Mouse (Mus musculus) cerebellum, adult 11-12 months (tissue): ENCODE measurements around the gene Myh6.
"Not testable (repeated sequence)": the region's sequence is repeated elsewhere in the genome, so short reads cannot be mapped to it uniquely, and the experiment has no call there.

Experiments
- DNase-seq: peaks from one replicate; pipeline ENCODE4 v3.0.0; 2022

The Myh6 gene

DNA sequence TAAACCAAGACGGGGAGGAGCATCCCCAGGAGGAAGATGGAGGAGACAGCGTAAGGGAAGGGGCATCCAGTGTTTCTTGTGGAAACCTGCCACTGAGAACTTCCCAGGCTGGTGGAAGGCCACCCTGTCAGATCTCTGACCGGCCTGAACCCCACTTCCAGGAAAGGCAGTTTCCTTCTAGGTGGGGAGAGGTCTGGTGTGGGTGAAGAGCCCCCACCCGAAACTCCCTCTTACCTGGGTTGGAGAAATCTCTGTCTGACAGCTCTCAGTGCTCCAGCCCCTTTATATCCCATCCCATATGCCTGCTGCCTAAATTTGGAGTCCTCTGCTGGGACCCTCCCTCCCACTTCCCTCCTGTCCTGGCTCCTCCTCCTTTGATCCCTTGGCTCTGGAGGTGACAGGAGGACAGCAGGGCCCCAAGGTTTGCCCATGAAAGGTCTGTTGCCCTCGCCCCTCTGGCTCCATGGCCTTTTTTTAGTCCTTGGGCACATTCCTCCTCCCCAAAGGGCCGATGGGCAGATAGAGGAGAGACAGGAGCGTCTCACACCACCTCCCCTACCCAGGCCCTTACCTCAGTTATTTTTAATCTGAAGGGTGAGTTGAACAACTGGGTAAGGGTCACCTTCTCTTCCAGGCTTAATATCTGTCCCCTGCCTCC lies at the start of gene Myh6:
Myh6 (minus strand) TSS at position 608 of the 658 bp plus-strand sequence.
- DNase-seq, result no peak

DNA sequence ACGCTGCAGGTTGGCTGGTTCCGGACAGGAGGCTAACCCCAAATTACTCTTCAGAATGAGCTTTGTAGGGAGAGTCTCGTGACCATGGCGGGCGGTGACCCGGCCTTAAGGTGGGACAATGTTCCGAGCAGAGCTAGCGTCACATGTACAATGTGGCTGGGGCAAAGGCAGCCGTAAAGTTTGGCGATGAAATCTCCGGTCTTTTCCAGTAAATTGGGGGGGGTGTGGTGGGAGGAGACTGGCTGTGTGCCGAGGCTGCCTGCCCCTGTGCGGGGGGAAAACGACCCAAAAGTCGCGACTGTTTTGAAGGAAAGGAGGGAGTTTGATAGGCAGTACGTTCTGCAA lies 49.0 kb upstream of the Myh6 start:
- no peak for DNase-seq

GRCm38 (mm10) chr14:55014991-55015766 lies 48.5 kb upstream of the Myh6 start, which contains the start of gene Ngdn:
Ngdn (plus strand) TSS chr14:55015454.
- DNase-seq, result peak; percentile 98

DNA sequence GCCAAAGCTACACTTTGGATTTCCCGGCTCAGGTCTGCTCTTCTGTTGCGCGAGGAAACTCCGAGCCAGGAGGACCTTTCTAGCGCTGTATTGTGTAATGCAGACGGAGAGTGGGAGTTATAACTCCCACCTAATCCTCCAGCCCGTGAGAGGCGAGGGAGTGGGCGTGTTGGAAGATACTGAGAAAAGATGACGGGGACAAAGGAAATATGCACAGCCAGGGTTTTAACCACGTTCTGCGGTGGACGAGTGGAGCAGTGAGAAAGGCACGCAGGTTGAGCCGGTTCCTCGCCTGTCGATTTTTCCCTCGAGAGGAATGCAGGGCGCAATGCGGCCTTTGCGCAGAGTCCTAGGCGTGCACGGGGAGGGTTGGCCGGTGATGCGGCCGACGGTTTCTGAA lies 47.9 kb upstream of the Myh6 start:
- no peak for DNase-seq

DNA sequence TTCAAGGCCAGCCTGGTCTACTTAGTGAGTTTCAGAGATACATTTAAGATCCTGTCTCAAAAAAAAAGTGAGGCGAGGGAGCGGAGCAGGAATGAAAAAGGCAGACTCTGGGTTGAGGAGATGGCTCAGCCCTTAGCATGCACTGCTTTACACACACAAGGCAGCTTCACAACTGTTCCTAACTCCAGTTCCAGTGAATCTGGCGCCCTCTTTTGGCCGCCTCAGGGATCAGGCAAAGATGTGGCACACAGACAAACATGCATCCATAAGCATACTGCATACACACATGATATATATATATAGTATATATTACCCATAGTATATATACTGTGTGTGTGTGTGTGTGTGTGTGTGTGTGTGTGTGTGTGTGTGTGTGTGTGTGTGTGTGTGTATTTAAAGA lies 44.4 kb upstream of the Myh6 start:
- no peak for DNase-seq

- no peak for DNase-seq
These were observed 41.7 kb upstream of the Myh6 start for GRCm38 (mm10) chr14:55008417-55008816.

GRCm38 (mm10) chr14:55007120-55007908 lies 40.6 kb upstream of the Myh6 start:
- no peak for DNase-seq

DNA sequence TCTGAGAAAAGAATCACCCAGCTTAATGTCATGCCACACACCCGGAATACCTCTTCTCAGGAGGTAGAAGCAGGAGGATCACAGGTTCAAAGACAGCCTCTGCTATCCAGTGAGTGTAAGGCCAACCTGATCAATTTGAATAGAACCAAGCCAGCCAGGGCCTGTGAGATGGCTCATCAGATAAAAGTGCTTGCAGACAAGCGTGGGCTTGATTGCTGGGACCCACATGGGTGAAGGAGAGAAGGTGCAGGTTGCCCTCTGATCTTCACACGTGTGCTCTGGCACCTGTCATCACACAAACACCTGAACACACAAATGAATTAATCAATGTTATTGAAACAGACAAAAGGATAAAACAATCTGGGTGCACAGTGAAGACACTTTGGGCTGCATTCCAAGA lies 39.8 kb upstream of the Myh6 start:
- no peak for DNase-seq

DNA sequence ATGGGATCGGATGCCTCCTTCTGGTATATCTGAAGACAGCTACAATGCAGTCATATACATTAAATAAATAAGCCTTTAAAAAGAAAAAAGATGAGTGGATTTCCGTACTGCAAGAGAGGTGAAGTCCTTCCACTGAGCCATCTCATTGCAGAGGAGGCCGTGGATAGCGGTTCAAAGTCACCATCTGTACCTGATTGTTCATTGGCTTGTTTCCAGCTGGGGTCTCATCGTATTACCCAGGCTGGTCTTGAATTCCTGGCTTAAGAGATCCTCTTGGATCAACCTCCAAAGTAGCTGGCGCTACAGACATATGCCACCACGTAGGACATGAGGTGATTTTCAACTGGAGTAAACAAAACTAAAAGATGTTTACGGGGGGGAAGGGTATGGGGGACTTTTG lies 39.2 kb upstream of the Myh6 start:
- no peak for DNase-seq

DNA sequence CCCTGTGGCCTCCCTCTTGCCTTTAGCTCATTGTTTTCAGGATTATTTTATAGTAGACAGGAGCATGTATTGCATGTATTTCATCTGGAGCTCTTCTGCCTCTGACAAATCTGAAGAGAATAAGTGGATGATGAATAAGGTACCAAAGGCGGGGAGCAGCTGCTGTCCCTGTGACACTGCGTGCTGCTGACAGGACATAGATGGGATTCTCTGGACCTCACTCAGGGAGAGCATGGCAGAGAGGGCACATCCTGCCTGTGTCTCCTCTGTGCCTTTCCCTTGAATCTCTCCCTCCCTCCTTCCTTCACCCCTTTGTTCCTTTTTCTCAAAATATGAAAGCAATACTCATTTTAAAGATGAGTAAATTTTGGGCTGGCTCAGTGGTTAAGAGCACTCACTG lies 38.8 kb upstream of the Myh6 start:
- no peak for DNase-seq

DNA sequence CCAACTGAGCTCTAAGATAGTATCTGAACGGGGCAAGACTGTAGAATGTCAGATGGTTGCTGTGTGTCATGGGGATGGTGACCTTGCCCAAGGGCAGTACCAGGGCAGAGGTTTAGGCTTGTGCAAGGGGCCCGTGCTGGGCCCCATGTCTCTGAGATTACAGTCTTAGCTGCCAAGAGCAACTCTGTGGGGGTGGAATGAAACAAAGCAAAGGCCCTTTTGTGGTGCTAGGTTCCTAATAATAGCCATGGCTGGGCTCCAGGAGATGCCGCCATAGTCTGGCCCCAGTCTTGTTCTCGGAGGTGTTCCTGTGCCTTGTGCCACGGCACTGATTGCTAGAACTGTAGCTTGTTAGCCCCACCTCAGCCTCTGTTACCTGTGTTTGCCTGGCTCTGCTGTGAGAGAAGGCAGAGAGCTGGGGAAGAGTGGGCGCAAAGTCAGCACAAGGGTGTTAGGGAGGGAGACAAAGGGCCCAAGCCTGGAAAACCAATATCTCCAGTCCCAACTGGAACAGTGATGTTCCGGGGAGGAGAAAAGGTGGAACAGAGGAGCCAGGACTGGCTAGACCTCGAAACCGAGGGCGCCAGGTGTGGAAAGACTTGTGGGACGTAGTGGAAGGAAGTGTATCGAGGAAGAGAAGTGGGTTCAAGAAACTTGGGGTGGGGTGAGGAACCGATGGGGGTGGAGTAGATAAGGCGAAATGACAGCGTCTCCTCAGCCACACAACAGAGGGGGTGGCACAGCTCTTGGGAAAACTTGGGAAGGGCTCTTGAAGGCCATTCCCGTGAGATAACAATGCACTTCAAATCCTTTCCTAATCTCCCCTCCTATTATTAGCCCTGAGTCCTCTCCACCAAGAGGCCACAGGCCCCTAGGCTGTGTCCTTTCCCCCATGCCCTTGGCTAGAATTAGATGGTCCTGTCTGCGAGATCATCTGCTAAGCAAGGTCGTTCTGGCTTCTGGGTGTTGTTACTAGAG lies 37.4 kb upstream of the Myh6 start:
- no peak for DNase-seq

DNA sequence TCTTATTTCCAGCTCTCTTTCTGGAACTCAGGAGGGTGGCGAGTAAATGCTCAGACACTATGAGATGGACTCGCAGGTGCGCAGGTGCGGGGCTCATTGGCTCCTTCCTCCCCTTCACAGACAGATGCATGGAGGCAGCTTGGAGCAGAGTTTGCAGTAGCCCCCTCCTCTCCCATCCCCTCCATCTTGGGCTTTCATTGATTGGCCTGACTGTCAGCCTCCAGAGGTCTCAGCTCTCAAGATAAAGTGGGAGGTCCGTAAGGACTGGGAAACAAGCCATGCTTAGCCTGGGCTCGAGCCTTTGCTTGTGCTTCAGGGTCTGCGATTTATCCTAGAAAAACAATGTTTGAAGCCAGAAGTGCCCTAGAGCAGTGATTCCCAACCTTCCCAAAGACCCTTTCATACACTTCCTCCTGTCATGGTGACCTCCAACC lies 36.0 kb upstream of the Myh6 start:
- no peak for DNase-seq

DNA sequence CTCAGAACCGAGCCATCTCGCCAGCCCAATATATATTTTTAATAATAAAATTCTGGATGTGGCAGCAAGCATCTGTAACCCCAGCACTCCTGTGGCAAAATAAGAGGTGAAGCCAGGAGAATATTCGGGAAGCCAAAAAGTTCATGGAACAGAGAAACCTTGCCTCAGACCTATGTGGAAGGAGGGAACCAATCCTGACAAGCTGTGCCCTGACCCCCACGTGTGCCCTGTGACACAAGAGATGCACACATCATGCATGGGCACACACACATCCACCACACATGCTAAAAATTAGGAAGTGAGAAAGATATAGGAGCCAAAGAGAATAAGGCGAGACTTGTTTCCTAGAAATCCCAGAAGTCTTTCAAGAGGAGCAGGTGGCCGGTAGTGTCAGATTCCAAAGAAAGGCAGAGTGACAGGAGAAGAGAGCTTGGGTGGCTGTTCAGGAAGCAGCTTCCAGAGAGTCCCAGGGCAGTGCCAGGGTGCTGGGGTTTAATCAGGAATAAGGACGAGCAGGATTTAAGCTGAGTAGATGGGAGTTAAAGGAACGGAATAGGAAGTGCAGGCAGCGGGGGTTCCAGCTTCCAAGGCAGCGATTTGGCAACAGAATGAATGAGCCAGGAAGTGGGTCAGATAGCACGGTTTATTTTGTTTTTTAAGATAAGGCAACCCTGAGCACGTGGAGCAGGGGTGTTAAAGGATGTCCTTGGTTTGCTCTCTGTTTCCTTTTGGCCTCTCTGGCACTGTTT lies 35.4 kb upstream of the Myh6 start:
- DNase-seq, result no peak

DNA sequence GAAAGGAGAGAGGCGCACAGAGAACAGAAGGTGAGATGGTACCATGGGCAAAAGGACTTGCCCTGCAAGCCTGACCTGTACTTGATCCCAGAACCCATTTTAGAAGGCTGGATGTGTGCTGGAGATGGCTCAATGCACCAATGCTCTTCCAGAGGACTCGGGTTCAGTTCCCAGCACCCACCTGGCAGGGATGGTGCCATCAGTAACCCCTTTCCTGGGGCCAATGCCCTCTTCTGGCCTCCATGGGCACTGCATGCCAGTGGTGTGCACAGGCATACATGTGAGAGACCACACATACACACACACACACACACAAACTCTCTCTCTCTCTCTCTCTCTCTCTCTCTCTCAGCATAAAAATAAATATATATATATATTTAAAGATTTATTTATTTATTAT lies 34.7 kb upstream of the Myh6 start:
- DNase-seq, result no peak

GRCm38 (mm10) chr14:55000814-55001213 lies 34.1 kb upstream of the Myh6 start:
- no peak for DNase-seq

DNA sequence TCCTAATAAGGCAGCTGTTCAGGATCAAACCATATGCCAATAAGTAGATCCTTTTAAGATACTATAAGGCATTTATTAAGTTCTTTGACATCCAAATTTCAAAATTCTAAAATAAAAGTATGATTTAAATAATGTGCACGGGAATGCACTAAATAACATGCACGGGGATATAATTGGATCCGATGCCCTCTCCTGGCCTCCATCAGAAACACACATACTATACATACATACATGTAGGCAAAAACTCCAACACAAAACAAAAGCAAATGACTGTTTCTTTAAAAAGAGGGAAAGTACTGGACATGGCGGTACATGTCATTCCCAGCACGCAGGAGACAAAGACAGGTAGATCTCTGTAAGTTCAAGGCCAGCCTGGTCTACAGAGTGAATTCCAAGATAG lies 33.1 kb upstream of the Myh6 start:
- not testable (repeated sequence) for DNase-seq

- DNase-seq, result no peak
These were observed 32.0 kb upstream of the Myh6 start for GRCm38 (mm10) chr14:54998680-54999079.

DNA sequence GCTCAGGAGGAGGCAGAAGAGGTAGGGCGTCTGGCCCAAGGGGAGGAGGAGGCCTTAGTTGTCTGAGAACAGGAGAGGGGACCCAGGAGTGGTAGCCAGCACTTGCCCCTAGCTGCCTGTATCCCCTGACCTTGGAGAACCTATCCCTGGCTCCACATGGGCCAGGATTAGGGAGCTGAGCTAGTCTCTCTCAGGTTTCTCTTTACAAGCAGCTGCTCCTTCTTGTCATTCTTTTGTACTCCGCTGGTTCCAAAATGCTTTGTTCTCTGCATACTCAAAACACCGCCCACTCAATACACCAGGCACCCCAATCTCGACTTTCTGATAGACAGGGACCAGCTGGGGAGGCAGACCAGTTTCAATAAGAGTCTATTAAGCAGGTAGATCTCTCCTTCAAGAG lies 30.6 kb upstream of the Myh6 start:
- no peak for DNase-seq

DNA sequence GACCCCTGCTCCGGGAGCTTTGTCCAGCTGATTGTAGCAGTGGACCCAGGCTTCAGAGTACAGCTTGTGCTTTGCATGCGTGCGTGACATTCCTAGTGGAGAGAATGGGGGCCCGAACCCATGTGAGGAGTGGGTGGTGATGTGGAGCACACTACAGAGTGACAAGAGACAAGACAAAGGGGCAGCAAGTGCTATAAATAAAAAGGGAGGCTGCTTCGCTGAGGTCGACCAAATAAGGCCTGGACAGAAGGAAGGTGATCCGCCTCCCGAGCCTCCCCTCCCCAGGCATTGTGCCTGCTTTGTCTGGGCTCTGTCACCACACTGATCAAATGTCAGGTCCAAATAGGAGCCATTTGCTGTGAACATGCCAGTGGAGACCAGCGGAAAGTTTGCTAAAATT lies 30.1 kb upstream of the Myh6 start:
- DNase-seq, result no peak

DNA sequence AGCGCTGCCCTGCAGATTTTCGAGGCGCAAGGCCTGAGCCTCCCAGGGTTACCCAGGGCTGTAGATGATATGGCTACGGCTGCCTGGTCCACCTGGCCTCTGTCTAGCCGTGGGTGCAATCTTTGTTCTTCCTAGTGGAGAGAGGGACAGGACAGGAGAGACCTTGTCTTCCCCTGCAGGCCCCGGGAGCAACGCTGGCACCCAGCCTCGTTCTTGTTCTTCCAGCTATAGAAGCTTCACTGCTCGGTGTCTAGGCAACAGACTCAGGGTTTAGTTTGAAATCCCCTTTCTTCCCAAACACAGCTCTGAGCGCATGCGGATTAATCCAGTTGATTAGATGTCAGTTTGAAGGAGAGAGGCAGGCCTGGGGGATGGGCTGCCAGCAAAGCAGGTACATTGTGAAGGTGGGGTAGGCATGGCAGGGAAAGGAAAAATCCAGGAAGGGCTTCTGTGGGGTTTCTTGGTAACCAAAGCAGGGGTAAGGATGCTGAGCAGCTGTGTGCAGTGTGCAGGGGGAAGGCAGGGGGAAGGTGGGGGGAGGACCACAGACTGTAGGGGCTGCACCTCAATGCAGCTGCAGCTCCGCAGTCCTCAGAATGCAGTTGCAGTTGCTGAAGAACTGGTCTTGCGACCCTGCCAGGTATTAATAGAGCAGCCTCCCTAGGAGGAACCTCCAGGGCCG lies 28.9 kb upstream of the Myh6 start:
- DNase-seq, result no peak

DNA sequence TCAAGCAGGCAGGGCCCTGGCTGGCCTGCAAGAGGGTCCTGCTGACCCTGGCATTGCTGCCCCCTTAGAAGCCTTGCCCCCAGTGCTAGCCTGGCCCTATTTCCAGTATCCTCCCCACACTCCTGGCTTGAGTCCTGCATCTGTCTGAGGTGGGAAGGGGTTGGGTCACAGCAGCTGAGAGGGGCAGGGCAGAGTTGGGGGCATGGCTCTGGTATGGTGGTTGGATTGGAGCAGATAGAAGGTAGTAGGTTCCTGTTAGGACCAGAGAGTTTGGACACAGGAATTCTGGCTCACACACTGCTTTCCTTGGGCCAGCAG lies 28.1 kb upstream of the Myh6 start:
- no peak for DNase-seq
